Mouse (Mus musculus) adrenal gland (tissue): ENCODE measurements around the gene Hist1h2bg.
"Not testable (repeated sequence)": the region's sequence is repeated elsewhere in the genome, so short reads cannot be mapped to it uniquely, and the experiment has no call there.

Experiments used
- intact Hi-C: fragments of 180-260 bp; cut with DNase I; formaldehyde crosslinking; loops from one replicate; pipeline ENCODE4 v1.15.1; 2025
- long read RNA-seq, 2 experiments: library from polyadenylated mRNA; unstranded; transcript quantifications; one replicate each; pipeline ENCODE4 v2.0.0; 2020; ENCODE audit warnings: borderline replicate concordance in 1 of 2; ENCODE audit not compliant: insufficient replicate concordance in 1 of 2

Gene Hist1h2bg
- long read RNA-seq, experiment 1 = 0 reads
- long read RNA-seq, experiment 2 = 0 reads

DNA sequence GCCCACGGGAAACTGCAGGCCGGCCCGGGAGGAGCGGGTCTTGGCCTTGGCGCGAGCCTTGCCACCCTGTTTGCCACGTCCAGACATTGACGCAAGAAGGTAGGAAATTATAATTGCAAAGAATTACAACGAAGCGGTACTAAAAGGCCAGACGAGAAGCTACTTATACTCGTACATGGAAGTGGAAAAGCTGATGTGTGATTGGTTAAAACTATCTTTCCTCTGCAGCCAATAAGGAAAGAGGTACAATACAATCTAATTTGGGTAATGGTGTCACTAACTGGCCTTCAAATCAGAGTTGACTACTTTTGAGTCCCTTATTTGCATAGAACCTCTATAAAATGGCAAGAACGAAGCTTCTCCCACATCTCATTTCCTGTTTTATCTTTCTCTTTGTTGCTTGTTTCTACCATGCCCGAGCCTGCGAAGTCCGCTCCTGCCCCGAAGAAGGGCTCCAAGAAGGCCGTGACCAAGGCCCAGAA lies at the start of gene Hist1h2bg, which contains the start of gene Hist1h2ae:
Gene Hist1h2bg, plus strand, starts transcription at position 375 of the 482 bp plus-strand sequence.
Gene Hist1h2ae, minus strand, starts transcription at position 199 of the 482 bp plus-strand sequence.
- intact Hi-C loops = no loop called here

DNA sequence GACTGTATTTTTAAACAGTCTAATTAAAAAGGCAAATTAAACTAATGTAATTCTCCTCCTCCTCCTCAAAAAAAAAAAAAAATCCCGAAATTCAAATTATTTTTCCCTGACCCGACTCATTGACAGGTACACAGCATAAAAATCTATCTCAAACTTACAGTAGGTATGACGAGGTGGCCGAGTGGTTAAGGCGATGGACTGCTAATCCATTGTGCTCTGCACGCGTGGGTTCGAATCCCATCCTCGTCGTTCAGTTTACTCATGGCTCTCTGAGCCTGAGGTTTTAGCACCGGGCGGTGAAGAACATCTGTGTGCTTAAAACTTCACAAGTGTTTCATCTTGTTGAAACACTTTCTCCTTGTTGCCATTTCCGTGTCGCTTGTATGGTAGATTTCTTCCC lies 49.5 kb upstream of the Hist1h2bg start:
- intact Hi-C loops = no loop called here

DNA sequence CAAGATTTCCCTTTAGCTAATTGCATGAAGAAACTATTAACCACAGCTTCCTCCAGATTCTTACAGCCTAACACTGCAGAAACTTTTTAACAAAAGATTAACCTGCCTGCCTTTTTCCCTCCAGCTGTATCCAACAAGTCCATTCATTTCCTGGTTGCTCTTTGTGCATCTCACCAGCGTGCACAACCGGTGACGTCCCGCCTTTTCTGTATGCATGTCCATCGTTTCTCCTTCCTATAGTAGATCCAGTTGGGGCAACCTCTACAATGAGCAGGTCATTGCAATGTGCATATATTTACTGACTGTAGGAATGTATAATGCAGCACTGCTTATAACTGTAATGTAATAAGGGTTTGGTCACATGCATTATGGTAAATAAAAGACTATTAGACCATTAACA lies 47.2 kb upstream of the Hist1h2bg start:
- intact Hi-C loops = no loop called here

DNA sequence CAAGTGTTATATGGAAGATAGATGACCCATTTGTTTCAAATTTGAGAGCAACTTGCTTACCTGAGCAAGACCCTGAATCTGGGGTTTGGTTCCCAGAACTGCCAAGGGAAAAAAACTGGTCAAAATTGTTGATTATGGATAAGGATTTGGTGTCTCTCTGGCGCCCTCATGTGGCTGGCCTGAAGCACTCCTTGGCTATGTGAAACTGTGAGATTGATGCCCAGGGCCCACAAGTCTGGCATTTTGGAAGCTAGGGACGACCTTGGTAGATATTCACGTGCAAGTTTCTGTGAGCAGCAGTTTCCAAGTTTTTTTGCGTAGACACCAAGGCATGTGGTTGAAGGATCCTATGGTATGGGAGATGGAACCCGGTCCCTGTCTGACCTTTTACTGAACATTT lies 46.5 kb upstream of the Hist1h2bg start:
- intact Hi-C loops = loop anchor here (5.0 kb wide), 1 partner anchor 1492 kb away; no protein-coding TSS in a partner anchor

DNA sequence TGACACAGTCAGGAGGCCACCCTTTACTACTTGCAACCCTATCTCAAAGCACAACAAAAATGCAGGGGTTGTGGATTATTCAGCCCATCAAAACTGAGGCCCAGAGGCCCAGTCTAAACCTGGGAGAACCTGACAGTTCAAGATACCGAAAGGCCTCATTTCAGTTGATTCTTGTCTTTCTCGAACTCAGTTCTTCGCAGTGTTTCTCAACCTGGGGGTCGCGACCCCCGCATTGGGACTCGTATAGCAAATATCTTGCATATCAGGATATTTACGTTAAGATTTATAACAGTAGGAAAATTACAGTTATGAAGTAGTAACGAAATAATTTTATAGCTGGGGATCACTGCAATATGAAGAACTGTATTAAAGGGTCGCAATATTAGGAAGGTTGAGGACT lies 45.3 kb upstream of the Hist1h2bg start:
- intact Hi-C loops = loop anchor here (5.0 kb wide), 1 partner anchor 1494 kb away; no protein-coding TSS in a partner anchor

- intact Hi-C loops = loop anchor here (5.0 kb wide), 1 partner anchor 1494 kb away; no protein-coding TSS in a partner anchor
These were observed 44.9 kb upstream of the Hist1h2bg start for GRCm38 (mm10) chr13:23526312-23526711.

GRCm38 (mm10) chr13:23529005-23529404 lies 42.2 kb upstream of the Hist1h2bg start:
- intact Hi-C loops = loop anchor here (5.0 kb wide), 1 partner anchor 1497 kb away; no protein-coding TSS in a partner anchor

DNA sequence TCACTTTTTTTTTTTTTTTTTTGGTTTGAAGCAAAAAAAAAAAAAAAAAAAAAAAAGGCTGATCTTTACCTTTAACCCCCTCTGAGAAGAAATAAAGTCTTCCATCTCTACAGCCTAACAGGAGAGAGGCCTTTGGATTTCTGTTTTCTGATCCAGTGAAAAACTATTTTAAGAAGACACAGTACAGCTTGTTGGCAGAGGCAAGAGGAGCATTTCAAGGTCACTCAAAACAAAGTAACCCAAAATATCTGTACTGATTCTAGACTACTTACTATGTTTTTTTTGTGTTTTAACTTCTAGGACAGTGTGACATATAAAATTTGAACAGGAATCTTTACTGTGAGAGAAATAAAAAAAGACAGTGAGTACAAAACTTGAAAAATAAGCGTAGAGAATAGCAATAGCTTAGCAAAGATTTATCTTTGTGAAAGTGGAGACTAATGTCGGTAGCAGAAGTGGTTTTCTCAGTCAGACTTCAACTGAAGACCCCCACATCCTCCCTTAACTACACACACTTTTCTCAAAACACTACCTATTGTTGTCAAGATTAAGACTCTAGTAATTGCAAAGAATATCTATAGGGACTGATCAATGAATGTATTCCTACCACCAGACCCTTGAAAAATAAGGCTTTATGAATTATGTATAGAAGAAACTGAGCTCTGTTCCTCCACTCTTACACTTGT lies 41.6 kb upstream of the Hist1h2bg start:
- intact Hi-C loops = loop anchor here (5.0 kb wide), 1 partner anchor 1497 kb away; no protein-coding TSS in a partner anchor

DNA sequence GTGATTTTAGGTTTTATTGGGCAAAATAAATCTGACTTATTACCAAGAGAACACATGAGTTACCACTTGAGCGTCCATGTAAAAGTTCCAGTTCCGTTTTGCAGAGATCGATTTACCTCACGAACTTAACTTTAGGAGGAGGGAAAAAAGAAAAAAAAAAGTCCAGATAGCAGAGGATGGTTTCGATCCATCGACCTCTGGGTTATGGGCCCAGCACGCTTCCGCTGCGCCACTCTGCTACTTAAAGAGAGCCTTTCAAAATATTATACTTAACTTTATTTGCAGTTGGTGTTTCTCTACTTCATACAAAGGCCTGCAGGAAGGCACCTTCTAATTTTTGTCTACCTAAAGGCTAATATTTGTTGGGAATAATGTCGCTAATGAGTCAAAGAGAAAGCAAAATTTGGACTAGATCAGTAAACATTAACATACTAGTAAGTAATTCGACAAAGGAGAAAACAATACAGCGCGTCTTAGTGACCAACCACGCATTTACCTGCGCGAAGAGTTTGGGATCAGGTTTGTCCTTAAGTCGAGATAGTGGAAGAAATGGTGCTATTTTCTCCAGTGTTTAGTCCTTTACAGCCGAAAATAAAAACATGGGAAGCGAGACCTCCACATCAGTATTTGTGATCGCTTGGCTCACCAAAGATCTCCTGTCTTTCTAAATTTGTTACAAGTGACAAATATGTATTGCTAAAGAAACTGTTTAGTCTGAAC lies 40.9 kb upstream of the Hist1h2bg start:
- intact Hi-C loops = no loop called here

- intact Hi-C loops = no loop called here
These were observed 40.0 kb upstream of the Hist1h2bg start, which contains the start of gene Hist1h4h for GRCm38 (mm10) chr13:23530901-23531875. Gene Hist1h4h (plus strand): TSS chr13:23531050.

GRCm38 (mm10) chr13:23532262-23533075 lies 38.7 kb upstream of the Hist1h2bg start:
- intact Hi-C loops = no loop called here

- intact Hi-C loops = not testable (repeated sequence)
These were observed 37.4 kb upstream of the Hist1h2bg start, which contains the start of gene Hist1h2af for GRCm38 (mm10) chr13:23533560-23534367. Gene Hist1h2af (plus strand): TSS chr13:23533906.

GRCm38 (mm10) chr13:23534368-23535131 lies 36.6 kb upstream of the Hist1h2bg start:
- intact Hi-C loops = no loop called here

DNA sequence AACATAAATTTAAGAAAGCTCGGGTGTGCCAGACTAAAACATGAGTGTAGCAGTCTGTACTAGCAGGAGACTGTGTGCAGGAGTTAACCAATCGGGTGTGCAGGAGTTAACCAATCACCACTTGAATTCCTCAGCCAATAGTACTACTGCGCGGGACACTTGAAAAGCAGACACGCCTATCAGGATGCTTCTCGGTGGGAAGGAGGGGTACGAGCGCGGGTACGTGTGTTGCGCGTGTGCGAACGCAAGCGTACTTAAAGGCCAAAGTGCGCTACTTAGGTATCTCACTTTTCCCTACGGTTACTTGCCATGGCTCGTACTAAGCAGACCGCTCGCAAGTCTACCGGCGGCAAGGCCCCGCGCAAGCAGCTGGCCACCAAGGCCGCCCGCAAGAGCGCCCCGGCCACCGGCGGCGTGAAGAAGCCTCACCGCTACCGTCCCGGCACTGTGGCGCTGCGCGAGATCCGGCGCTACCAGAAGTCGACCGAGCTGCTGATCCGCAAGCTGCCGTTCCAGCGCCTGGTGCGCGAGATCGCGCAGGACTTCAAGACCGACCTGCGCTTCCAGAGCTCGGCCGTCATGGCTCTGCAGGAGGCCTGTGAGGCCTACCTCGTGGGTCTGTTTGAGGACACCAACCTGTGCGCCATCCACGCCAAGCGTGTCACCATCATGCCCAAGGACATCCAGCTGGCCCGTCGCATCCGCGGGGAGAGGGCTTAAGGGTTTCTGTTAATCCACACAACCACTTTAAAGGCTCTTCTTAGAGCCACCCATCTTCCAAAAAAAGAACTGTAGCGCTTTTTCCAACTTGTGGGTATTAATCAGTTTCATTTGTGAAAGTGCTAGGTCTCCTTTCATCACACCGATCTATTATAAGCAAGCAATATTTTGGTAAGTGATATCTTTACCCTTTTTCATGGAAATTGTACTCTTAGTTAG lies 35.8 kb upstream of the Hist1h2bg start, which contains the start of gene Hist1h3g:
Gene Hist1h3g, plus strand, starts transcription at position 286 of the 939 bp plus-strand sequence.
- intact Hi-C loops = not testable (repeated sequence)

DNA sequence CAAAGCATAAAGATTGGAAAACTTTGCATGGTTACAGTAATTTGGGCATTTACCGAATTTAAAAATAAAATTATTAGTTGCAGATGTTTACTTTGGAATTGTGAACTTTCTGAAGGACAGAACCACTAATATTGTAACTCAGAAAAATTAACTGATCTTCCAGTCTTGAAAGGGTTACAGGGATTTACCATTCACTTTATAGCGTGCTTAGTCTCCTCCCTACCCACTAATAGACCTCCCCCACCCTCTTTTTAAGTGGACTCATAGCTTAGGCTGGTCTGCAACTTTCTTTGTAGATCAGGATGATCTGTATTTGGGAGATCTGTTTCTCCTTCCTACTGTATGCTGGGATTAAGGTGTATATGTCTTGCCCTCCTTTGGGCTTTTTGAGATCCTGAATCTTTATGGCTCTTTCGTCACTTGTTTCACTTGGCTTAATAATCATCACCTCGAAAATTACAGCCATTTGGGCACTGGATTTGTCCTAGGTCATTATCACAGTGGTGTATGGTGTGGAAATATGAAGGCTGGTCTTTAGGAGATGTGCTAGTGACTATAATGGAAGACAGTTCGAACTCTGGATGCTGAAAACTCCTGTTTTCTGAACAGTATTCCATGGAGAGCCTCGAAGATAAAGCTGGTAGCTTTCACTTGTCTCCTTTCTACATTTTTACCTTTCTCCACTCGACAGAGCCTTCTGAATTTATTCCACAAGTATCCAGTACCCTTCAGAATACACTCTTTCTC lies 34.9 kb upstream of the Hist1h2bg start:
- intact Hi-C loops = no loop called here
